Mouse (Mus musculus): ENCODE data around the gene Slc13a2. TPM values are rescaled to one million over a fixed set of nuclear protein-coding genes. Genes with fewer than 3 reads are reported as not detected.

Gene Slc13a2
- polyA plus RNA-seq, 1 experiment from 2014 or later: 4.6 TPM

DNA sequence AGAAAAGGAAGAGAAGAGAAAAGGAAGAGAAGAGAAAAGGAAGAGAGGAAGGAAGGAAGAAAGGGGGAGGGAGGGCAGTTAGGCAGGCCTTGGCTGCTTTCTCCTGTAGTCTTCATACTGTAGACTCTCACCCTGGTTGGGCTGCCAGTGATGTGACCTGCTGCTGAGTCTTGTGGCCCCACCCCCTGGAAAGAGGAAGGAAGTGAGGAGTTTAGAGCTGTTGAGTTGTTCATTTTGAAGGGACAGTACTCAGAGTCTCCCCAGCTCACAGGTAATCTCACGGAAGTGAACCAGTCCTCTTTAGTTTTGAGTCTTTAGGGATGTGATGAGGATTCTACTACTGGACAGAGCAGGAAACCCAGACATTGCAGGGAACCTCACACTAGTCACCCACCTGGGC lies 68.9 kb downstream of the Slc13a2 start:
- Histone ChIP-seq H3K9me3 (ENCODE audit: control insufficient read depth, low read length) (no peaks in the 10 kb centered on the region), H3K4me3 (ENCODE audit: low read length) (no peak overlapping the region), H3K27me3 (replicated peaks; ENCODE audit: control insufficient read depth, insufficient read depth, low read length) (no peaks in the 10 kb centered on the region), H3K4me2 (ENCODE audit: low read depth, low read length) (no peak overlapping the region), H3K36me3 (ENCODE audit: control insufficient read depth, insufficient read depth, low read length) (0 out of 2 replicates have a peak, but pooled peaks cover 1% of the 10 kb centered on the region), H3K4me1 (ENCODE audit: control insufficient read depth, insufficient read depth, low read length) (peaks cover 12% of the 10 kb centered on the region), H3K27ac (ENCODE audit: low read length) (no peak overlapping the region), H3K9ac (ENCODE audit: low read depth, low read length) (no peak overlapping the region)
- ATAC-seq: no peak
- 93% methylated on average over 1 of the region's 1 CpGs for WGBS

- peak overlapping the region; percentile 60; the same call in 1 of the 2 replicates for H3K27ac ChIP-seq (ENCODE audit: low read length)
- no peaks in the 10 kb centered on the region for H3K9me3 ChIP-seq (ENCODE audit: control insufficient read depth, low read length)
- no peak overlapping the region for H3K4me3 ChIP-seq (ENCODE audit: low read length)
- no peak overlapping the region for H3K4me2 ChIP-seq (ENCODE audit: low read depth, low read length)
- H3K9ac ChIP-seq (ENCODE audit: low read depth, low read length): no peak overlapping the region
- 0 out of 2 replicates have a peak, but pooled peaks cover 2% of the 10 kb centered on the region for H3K36me3 ChIP-seq (ENCODE audit: control insufficient read depth, insufficient read depth, low read length)
- WGBS: 60% methylated on average over 4 of the region's 4 CpGs
- H3K4me1 ChIP-seq (ENCODE audit: control insufficient read depth, insufficient read depth, low read length): peaks cover 37% of the 10 kb centered on the region
- ATAC-seq: peak; percentile 71
- H3K27me3 ChIP-seq (replicated peaks; ENCODE audit: control insufficient read depth, insufficient read depth, low read length): no peaks in the 10 kb centered on the region
These were observed 72.3 kb downstream of the Slc13a2 start for GRCm38 (mm10) chr11:78349441-78350358.

DNA sequence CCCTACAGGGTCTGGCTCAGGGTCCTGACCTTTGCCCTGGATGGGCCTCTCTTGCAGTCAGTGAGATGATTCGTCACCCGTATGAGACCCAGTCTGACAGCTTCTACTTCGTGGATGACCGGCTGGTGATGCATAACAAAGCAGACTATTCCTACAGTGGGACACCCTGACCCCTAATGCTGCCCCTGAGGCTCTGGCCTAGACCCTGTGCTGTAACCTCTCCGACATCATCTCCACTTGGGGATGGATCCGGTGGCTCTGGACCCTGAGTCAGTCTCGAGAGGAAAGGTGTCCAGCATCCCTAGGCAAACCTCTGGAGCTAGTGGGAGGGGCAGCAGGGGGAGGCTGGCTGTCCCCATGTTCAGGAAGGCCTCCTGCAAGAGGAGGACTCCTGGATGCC lies 73.5 kb downstream of the Slc13a2 start:
- Histone ChIP-seq H3K9me3 (ENCODE audit: control insufficient read depth, low read length) (no peaks in the 10 kb centered on the region), H3K36me3 (ENCODE audit: control insufficient read depth, insufficient read depth, low read length) (0 out of 2 replicates have a peak, but pooled peaks cover 2% of the 10 kb centered on the region), H3K4me2 (ENCODE audit: low read depth, low read length) (no peak overlapping the region), H3K4me1 (ENCODE audit: control insufficient read depth, insufficient read depth, low read length) (peaks cover 45% of the 10 kb centered on the region), H3K9ac (ENCODE audit: low read depth, low read length) (no peak overlapping the region), H3K27me3 (replicated peaks; ENCODE audit: control insufficient read depth, insufficient read depth, low read length) (no peaks in the 10 kb centered on the region), H3K27ac (ENCODE audit: low read length) (no peak overlapping the region), H3K4me3 (ENCODE audit: low read length) (no peak overlapping the region)
- WGBS: 50% methylated on average over 7 of the region's 7 CpGs
- no peak for ATAC-seq

DNA sequence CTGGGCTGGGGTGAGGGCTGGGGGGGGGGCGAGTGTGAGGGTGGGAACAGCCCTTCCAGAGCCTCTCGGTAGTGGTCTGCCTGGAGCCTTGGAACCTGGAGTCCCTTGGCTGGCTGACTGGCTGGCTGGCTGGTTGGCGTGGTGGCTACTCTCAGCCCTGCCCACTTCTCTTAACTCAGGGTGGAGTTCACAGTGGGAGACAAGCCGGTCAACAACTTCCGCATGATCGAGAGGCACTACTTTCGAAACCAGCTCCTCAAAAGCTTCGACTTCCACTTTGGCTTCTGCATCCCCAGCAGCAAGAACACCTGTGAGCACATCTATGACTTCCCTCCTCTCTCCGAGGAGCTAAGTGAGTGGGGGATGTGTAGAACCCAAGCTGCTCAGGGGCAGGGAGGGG lies 74.1 kb downstream of the Slc13a2 start:
- no peak for ATAC-seq
- WGBS: 71% methylated on average over 9 of the region's 9 CpGs
- Histone ChIP-seq H3K4me3 (ENCODE audit: low read length) (no peak overlapping the region), H3K4me2 (ENCODE audit: low read depth, low read length) (no peak overlapping the region), H3K9me3 (ENCODE audit: control insufficient read depth, low read length) (no peaks in the 10 kb centered on the region), H3K27me3 (replicated peaks; ENCODE audit: control insufficient read depth, insufficient read depth, low read length) (no peaks in the 10 kb centered on the region), H3K36me3 (ENCODE audit: control insufficient read depth, insufficient read depth, low read length) (0 out of 2 replicates have a peak, but pooled peaks cover 2% of the 10 kb centered on the region), H3K27ac (ENCODE audit: low read length) (no peak overlapping the region), H3K9ac (ENCODE audit: low read depth, low read length) (no peak overlapping the region), H3K4me1 (ENCODE audit: control insufficient read depth, insufficient read depth, low read length) (peaks cover 46% of the 10 kb centered on the region)

Other genes with a start within 250 kb of the Slc13a2 start
- gene Nek8, start 245.5 kb downstream of the Slc13a2 start, polyA plus RNA-seq (2015; fragmentation: Nextera tagmentation; extraction: Ambion mirVana): 14.9 and 17.1 TPM in 2 replicates
- 39.5 and 44.2 TPM in 2 replicates for gene Tlcd1, start 245.5 kb downstream of the Slc13a2 start, polyA plus RNA-seq (2015; fragmentation: Nextera tagmentation; extraction: Ambion mirVana)
- 1,166 and 1,241 TPM in 2 replicates for gene Rpl23a, start 238.6 kb downstream of the Slc13a2 start, polyA plus RNA-seq (2015; fragmentation: Nextera tagmentation; extraction: Ambion mirVana)
- 71.0 and 73.4 TPM in 2 replicates for gene Rab34, start 233.8 kb downstream of the Slc13a2 start, polyA plus RNA-seq (2015; fragmentation: Nextera tagmentation; extraction: Ambion mirVana)
- gene Proca1, start 228.8 kb downstream of the Slc13a2 start, polyA plus RNA-seq (2015; fragmentation: Nextera tagmentation; extraction: Ambion mirVana): 1.8 and 2.3 TPM in 2 replicates
- gene Sdf2, start 176.5 kb downstream of the Slc13a2 start, polyA plus RNA-seq (2015; fragmentation: Nextera tagmentation; extraction: Ambion mirVana): 72.7 and 74.8 TPM in 2 replicates
- gene Supt6, start 176.2 kb downstream of the Slc13a2 start, polyA plus RNA-seq (2015; fragmentation: Nextera tagmentation; extraction: Ambion mirVana): 19.6 and 21.1 TPM in 2 replicates
- 50.6 and 56.9 TPM in 2 replicates for gene 2610507B11Rik, start 160.5 kb downstream of the Slc13a2 start, polyA plus RNA-seq (2015; fragmentation: Nextera tagmentation; extraction: Ambion mirVana)
- 0.32 TPM in 1 of 2 replicates, not detected in the other for gene BC030499, start 131.4 kb downstream of the Slc13a2 start, polyA plus RNA-seq (2015; fragmentation: Nextera tagmentation; extraction: Ambion mirVana)
- 23.4 and 27.3 TPM in 2 replicates for gene Spag5, start 120.7 kb downstream of the Slc13a2 start, polyA plus RNA-seq (2015; fragmentation: Nextera tagmentation; extraction: Ambion mirVana)
- gene Aldoc, start 99.2 kb downstream of the Slc13a2 start, polyA plus RNA-seq (2015; fragmentation: Nextera tagmentation; extraction: Ambion mirVana): 33.3 and 34.0 TPM in 2 replicates
- gene Pigs, start 93.8 kb downstream of the Slc13a2 start, polyA plus RNA-seq (2015; fragmentation: Nextera tagmentation; extraction: Ambion mirVana): 92.9 and 93.1 TPM in 2 replicates
- gene Unc119, start 78.7 kb downstream of the Slc13a2 start, polyA plus RNA-seq (2015; fragmentation: Nextera tagmentation; extraction: Ambion mirVana): 29.5 and 29.9 TPM in 2 replicates
- gene Foxn1, start 35.7 kb downstream of the Slc13a2 start, polyA plus RNA-seq (2015; fragmentation: Nextera tagmentation; extraction: Ambion mirVana): not detected in 2 replicates
- gene Slc46a1, start 43.5 kb upstream of the Slc13a2 start, polyA plus RNA-seq (2015; fragmentation: Nextera tagmentation; extraction: Ambion mirVana): 11.0 and 12.8 TPM in 2 replicates
- 1.6 and 2.1 TPM in 2 replicates for gene Sarm1, start 75.5 kb upstream of the Slc13a2 start, polyA plus RNA-seq (2015; fragmentation: Nextera tagmentation; extraction: Ambion mirVana)
- gene Vtn, start 76.9 kb upstream of the Slc13a2 start, polyA plus RNA-seq (2015; fragmentation: Nextera tagmentation; extraction: Ambion mirVana): 18.1 and 29.3 TPM in 2 replicates
- not detected in 2 replicates for gene Sebox, start 81.2 kb upstream of the Slc13a2 start, polyA plus RNA-seq (2015; fragmentation: Nextera tagmentation; extraction: Ambion mirVana)
- gene Tmem199, start 90.0 kb upstream of the Slc13a2 start, polyA plus RNA-seq (2015; fragmentation: Nextera tagmentation; extraction: Ambion mirVana): 60.6 and 62.2 TPM in 2 replicates
- 135 and 146 TPM in 2 replicates for gene Poldip2, start 90.0 kb upstream of the Slc13a2 start, polyA plus RNA-seq (2015; fragmentation: Nextera tagmentation; extraction: Ambion mirVana)
- 86.4 and 88.6 TPM in 2 replicates for gene Tnfaip1, start 114.1 kb upstream of the Slc13a2 start, polyA plus RNA-seq (2015; fragmentation: Nextera tagmentation; extraction: Ambion mirVana)
- 118 and 124 TPM in 2 replicates for gene Ift20, start 114.1 kb upstream of the Slc13a2 start, polyA plus RNA-seq (2015; fragmentation: Nextera tagmentation; extraction: Ambion mirVana)
- 228 and 248 TPM in 2 replicates for gene Tmem97, start 128.6 kb upstream of the Slc13a2 start, polyA plus RNA-seq (2015; fragmentation: Nextera tagmentation; extraction: Ambion mirVana)

Measured in intestine, embryonic 16.5 days (tissue).